Mouse (Mus musculus) R1 (cell line): ENCODE data around the gene Plxnc1.

Experiments
- DNase-seq: peaks from one replicate; pipeline ENCODE4 v3.0.0-alpha.2; 2018; ENCODE audit warnings: low read depth, low spot score

The Plxnc1 gene

GRCm38 (mm10) chr10:94920526-94920925, 24.1 kb downstream of the Plxnc1 start:
- DNase-seq: no peak

GRCm38 (mm10) chr10:94919960-94920359, 24.7 kb downstream of the Plxnc1 start:
- no peak for DNase-seq

GRCm38 (mm10) chr10:94919552-94919951, 25.1 kb downstream of the Plxnc1 start:
- DNase-seq: no peak

GRCm38 (mm10) chr10:94918618-94919017, 26.0 kb downstream of the Plxnc1 start:
- DNase-seq: no peak

- DNase-seq: no peak
Measured at GRCm38 (mm10) chr10:94917990-94918389, 26.6 kb downstream of the Plxnc1 start.

- DNase-seq: no peak
Measured at GRCm38 (mm10) chr10:94917354-94917753, 27.3 kb downstream of the Plxnc1 start.

GRCm38 (mm10) chr10:94916610-94917009, 28.0 kb downstream of the Plxnc1 start:
- DNase-seq: no peak

GRCm38 (mm10) chr10:94915746-94916145, 28.9 kb downstream of the Plxnc1 start:
- no peak for DNase-seq

GRCm38 (mm10) chr10:94914081-94914480, 30.6 kb downstream of the Plxnc1 start:
- no peak for DNase-seq

GRCm38 (mm10) chr10:94913336-94913739, 31.3 kb downstream of the Plxnc1 start:
- no peak for DNase-seq

GRCm38 (mm10) chr10:94912551-94912950, 32.1 kb downstream of the Plxnc1 start:
- DNase-seq: no peak

- DNase-seq: peak; percentile 19
Measured at GRCm38 (mm10) chr10:94911102-94911501, 33.5 kb downstream of the Plxnc1 start.

GRCm38 (mm10) chr10:94910570-94910969, 34.1 kb downstream of the Plxnc1 start:
- DNase-seq: no peak

GRCm38 (mm10) chr10:94909789-94910188, 34.8 kb downstream of the Plxnc1 start:
- DNase-seq: no peak

- no peak for DNase-seq
Measured at GRCm38 (mm10) chr10:94908976-94909717, 35.5 kb downstream of the Plxnc1 start.

- DNase-seq: peak; percentile 91
Measured at GRCm38 (mm10) chr10:94905689-94906473, 38.8 kb downstream of the Plxnc1 start.

- DNase-seq: no peak
Measured at GRCm38 (mm10) chr10:94905219-94905618, 39.4 kb downstream of the Plxnc1 start.

- DNase-seq: no peak
Measured at GRCm38 (mm10) chr10:94896950-94897349, 47.7 kb downstream of the Plxnc1 start.

GRCm38 (mm10) chr10:94896311-94896710, 48.3 kb downstream of the Plxnc1 start:
- DNase-seq: no peak

GRCm38 (mm10) chr10:94895876-94896275, 48.8 kb downstream of the Plxnc1 start:
- no peak for DNase-seq

GRCm38 (mm10) chr10:94889735-94890134, 54.9 kb downstream of the Plxnc1 start:
- DNase-seq: peak; percentile 81

- DNase-seq: no peak
Measured at GRCm38 (mm10) chr10:94883216-94883615, 61.4 kb downstream of the Plxnc1 start.

- no peak for DNase-seq
Measured at GRCm38 (mm10) chr10:94871506-94871905, 73.1 kb downstream of the Plxnc1 start.
